Mouse (Mus musculus) left cerebral cortex, postnatal 36 days (tissue): ENCODE results near the gene Duxbl2. TPM values are rescaled to one million over a fixed set of nuclear protein-coding genes. Genes with fewer than 3 reads are reported as not detected.
"Not testable (repeated sequence)": the region's sequence is repeated elsewhere in the genome, so short reads cannot be mapped to it uniquely, and the experiment has no call there.

Experiments used
- DNase-seq, 2 experiments: peaks; one replicate each; pipeline ENCODE4 v3.0.0; 2021 to 2022; ENCODE audit warnings: low spot score in 2 of 2, mixed read lengths in 1 of 2
- intact Hi-C: fragments of 180-260 bp; cut with DNase I; formaldehyde crosslinking; loops from one replicate; pipeline ENCODE4 v1.15.1; 2025
- total RNA-seq, 2 experiments: library from RNA; stranded (reverse); gene quantifications; 2 replicates each; pipeline ENCODE4 v1.2.3; 2021

Duxbl2 gene
- under 1 TPM in 1 of 2 experiments, not detected in 1; 0.17 TPM for total RNA-seq

GRCm38 (mm10) chr14:26118150-26118549, at the start of gene Duxbl2:
TSS of gene Duxbl2 (plus strand) at chr14:26118349.
- DNase-seq, intact Hi-C loops: not testable (repeated sequence)

GRCm38 (mm10) chr14:26076620-26077390, 41.3 kb upstream of the Duxbl2 start:
- DNase-seq, intact Hi-C loops: not testable (repeated sequence)

- DNase-seq, intact Hi-C loops: not testable (repeated sequence)
Observed at GRCm38 (mm10) chr14:26081216-26081615, 36.9 kb upstream of the Duxbl2 start, which contains the start of gene Cphx2. TSS of gene Cphx2 (plus strand) at chr14:26081516.

GRCm38 (mm10) chr14:26081997-26082396, 36.2 kb upstream of the Duxbl2 start, which contains the start of gene Cphx3:
TSS of gene Cphx3 (plus strand) at chr14:26082297.
- DNase-seq, intact Hi-C loops: not testable (repeated sequence)

- DNase-seq, intact Hi-C loops: not testable (repeated sequence)
Observed at GRCm38 (mm10) chr14:26097622-26098021, 20.5 kb upstream of the Duxbl2 start.

- DNase-seq, intact Hi-C loops: not testable (repeated sequence)
Observed at GRCm38 (mm10) chr14:26118550-26119000, 426 bp downstream of the Duxbl2 start.

- DNase-seq, intact Hi-C loops: not testable (repeated sequence)
Observed at GRCm38 (mm10) chr14:26119095-26119494, 946 bp downstream of the Duxbl2 start.

- DNase-seq, intact Hi-C loops: not testable (repeated sequence)
Observed at GRCm38 (mm10) chr14:26147095-26147494, 28.9 kb downstream of the Duxbl2 start.

- intact Hi-C loops, DNase-seq: not testable (repeated sequence)
Observed at GRCm38 (mm10) chr14:26156032-26156431, 37.9 kb downstream of the Duxbl2 start.

GRCm38 (mm10) chr14:26161156-26161555, 43.0 kb downstream of the Duxbl2 start:
- intact Hi-C loops = not testable (repeated sequence)

GRCm38 (mm10) chr14:26162423-26162822, 44.3 kb downstream of the Duxbl2 start:
- intact Hi-C loops = not testable (repeated sequence)

More at GRCm38 (mm10) chr14:26161156-26161555, 43.0 kb downstream of the Duxbl2 start:
- not testable (repeated sequence) for DNase-seq

GRCm38 (mm10) chr14:26165266-26165665, 47.1 kb downstream of the Duxbl2 start:
- intact Hi-C loops, DNase-seq: not testable (repeated sequence)

More at GRCm38 (mm10) chr14:26162423-26162822, 44.3 kb downstream of the Duxbl2 start:
- DNase-seq = not testable (repeated sequence)

- DNase-seq, intact Hi-C loops: not testable (repeated sequence)
Observed at GRCm38 (mm10) chr14:26173955-26174354, 55.8 kb downstream of the Duxbl2 start.

GRCm38 (mm10) chr14:26175028-26175427, 56.9 kb downstream of the Duxbl2 start:
- intact Hi-C loops, DNase-seq: not testable (repeated sequence)

Other genes with a start within 250 kb of the Duxbl2 start
- not detected for gene Plac9a, start 215.2 kb upstream of the Duxbl2 start, total RNA-seq
- gene Tmem254a, start 190.7 kb upstream of the Duxbl2 start, total RNA-seq = 10 to 100 TPM in 1 of 2 experiments, 1 to 10 TPM in 1; 8.8 to 10.6 TPM
- gene Cphx1, start 180.0 kb upstream of the Duxbl2 start, total RNA-seq = not detected
- gene Duxbl1, start 139.8 kb upstream of the Duxbl2 start, total RNA-seq = under 1 TPM; 0.36 to 0.44 TPM
- gene Gm9780, start 75.6 kb upstream of the Duxbl2 start, total RNA-seq = 1 to 10 TPM; 1.7 to 3.1 TPM
- 10 to 100 TPM; 17.4 to 29.6 TPM for gene Tmem254c, start 51.0 kb upstream of the Duxbl2 start, total RNA-seq
- not detected for gene Cphx2, start 36.8 kb upstream of the Duxbl2 start, total RNA-seq
- not detected for gene Cphx3, start 36.1 kb upstream of the Duxbl2 start, total RNA-seq
- 1 to 10 TPM; 6.3 to 9.0 TPM for gene Plac9b, start 64.1 kb downstream of the Duxbl2 start, total RNA-seq
- gene Tmem254b, start 88.7 kb downstream of the Duxbl2 start, total RNA-seq = 10 to 100 TPM; 18.2 to 19.0 TPM
- gene Duxbl3, start 139.6 kb downstream of the Duxbl2 start, total RNA-seq = 1 to 10 TPM in 1 of 2 experiments, under 1 TPM in 1; 0.86 to 1.0 TPM